Mouse (Mus musculus) kidney, postnatal 36 days (tissue): ENCODE measurements around the gene Proca1.
"Not testable (repeated sequence)": the region's sequence is repeated elsewhere in the genome, so short reads cannot be mapped to it uniquely, and the experiment has no call there.

Experiments
- DNase-seq, 2 experiments: peaks; one replicate each; pipeline ENCODE4 v3.0.0; 2021 to 2022; ENCODE audit warnings: mixed read lengths in 2 of 2

The Proca1 gene

DNA sequence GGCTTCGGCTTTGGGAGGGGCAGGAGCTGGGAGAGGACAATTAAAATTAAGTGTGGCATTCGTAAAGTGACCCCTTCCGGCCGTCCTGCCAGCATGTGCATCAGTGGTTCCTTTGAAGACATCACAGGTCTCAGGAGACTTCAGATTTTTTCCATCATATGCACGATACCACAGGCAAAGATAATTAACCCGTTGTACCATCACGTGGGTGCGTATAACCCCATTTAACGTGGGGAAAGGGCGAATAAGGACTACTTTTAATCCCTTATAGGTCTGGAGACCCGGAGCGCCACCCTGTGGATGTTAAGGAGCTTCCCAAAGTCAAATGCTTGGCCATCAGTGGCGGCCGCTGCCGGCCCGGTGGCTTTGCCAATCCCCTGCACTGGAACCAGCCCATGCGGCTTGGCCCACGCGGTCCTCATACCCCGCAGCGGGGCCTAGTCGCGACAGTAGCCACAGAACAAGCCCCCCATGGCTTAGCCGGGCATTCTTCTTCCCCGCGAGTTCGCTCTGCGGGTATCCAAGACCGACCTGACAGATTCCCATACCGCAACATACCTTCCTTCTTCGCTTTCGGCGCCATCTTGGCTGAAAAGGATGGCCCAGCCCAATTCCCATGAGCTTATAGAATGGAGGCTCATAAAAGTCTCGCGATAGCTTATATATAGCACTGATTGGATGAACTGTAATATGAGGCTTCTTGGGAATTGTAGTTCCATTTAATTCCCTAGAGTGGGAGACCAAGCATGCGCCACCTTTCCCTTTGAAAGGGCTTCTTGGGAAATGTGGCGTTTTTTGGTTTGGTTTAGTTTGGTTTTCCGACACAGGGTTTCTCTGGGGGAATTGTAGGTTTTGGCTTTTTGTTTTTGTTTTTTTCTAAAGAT lies 10.0 kb upstream of the Proca1 start, which contains the start of gene Rpl23a:
TSS of gene Rpl23a (minus strand) at position 624 of the 884 bp plus-strand sequence.
- peak; percentile 78 to 91 for DNase-seq

DNA sequence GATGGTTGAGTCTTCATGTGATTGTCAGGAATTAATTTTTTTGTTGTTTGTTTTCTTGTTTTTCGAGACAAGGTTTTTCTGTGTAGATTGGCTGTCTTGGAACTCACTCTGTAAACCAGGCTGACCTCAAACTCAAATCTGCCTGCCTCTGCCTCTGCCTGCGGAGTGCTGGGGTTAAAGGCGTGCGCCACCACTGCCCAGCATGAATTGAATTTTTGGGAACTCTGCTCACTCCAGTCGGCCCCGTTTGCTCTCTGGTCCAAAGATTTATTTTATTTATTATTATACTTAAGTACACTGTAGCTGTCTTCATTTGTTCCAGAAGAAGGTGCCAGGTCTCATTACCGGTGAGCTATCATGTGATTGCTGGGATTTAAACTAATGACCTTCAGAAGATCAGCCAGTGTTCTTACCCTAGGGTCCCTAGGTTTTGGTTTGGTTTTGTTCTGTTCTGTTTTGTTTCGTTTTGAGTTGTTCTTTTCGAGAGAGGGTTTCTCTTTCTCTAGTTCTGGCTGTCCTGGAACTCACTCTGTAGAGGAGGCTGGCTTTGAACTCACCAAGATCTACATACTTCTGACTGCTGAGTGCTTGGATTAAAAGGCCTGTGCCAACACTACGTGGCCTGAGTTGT lies 9.2 kb upstream of the Proca1 start:
- no peak for DNase-seq

DNA sequence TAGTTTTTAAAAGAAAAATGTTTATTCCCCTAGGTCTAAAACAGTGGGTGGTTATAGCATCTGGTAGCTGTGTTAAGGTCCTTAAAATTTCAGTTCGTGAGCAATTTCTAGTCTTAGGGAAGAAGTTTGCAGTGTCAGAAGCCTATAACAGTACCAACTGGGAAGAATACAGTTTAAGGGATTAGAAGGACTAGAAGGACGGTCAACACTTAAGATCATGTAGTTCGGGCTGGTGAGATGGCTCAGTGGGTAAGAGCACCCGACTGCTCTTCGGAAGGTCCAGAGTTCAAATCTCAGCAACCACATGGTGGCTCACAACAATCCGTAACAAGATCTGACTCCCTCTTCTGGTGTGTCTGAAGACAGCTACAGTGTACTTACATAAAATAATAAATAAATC lies 8.5 kb upstream of the Proca1 start:
- not testable (repeated sequence) for DNase-seq

DNA sequence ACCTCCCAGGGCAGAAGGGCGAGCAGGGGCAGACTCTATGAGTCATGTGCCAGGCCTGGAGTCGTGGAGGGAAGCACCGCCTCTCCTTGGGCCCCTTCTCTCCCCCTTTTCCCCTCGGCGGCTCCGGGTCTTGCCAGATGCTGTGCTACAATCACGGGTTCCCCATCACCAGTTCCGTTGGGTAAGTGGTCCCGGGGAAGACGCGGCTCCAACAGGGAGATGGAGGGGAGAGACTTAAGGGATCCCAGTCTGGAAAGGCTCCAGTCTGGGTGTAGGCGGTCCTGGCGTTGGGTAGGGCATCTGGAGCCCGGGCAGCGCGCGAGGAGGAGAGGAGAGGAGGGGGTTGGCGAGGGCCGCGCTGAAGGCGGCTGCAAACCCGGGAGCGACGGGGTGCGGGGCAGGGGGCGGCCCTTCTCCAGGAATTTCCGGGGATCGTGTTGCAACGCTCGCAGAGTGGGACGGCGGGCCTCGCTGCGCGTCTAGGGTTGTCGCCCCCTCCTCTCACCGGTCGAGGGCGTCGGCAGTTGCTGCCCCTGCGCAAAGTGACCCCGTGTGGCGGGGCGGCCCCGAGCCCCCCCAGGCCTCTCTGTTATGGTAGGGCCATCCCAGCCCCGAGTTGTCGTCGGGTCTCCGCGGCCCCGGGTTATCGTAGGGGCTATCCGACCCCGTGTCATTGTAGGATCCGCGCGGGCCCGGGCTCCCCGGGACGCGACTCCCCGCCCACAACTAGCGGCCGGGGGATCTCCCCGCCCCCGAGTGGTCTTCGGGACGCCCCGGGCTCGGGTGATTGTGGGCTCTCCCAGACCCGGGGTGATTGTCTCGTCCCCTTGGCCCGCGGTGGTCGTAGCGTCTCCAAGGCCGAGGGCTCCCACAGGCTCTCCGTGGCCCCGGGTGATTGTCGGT lies 4.6 kb upstream of the Proca1 start, which contains the start of gene Rab34:
TSS of gene Rab34 (plus strand) at position 100 of the 903 bp plus-strand sequence.
- peak; percentile 78 to 86 for DNase-seq

DNA sequence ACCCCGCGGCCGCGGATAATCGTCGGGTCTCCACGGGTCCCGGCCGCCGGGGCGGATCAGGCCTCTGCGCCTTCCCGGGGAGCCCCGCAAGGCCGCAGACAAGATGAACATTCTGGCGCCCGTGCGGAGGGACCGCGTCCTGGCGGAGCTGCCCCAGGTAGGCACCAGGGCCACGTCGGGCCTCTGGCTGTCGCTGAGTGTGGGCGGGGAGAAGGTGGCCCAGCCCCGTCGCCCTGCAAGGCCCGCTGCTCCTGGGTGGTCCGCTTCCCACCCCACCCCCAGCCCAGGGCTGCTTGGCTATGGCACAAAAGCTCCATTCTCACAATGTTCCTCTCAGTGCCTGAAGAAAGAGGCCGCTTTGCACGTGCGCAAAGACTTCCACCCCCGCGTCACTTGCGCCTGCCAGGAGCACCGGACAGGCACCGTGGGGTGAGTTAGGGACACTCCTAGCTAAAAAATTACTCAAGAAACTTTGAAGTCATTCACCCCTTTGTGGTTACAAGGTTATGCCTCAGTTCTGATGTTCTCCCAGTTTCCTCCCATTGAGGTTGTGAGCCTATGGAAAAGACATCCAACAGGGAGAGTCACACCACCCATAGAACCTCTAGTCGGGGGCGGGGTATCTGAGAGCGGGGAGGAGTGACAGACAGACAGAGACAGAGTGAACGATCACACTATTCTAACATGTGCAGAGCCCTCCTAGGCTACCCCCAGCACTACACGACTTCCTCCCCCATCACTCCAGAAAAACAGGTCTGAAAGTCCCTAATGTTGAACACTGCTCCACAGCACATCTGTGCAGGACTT lies 3.8 kb upstream of the Proca1 start:
- peak; percentile 75 to 84 for DNase-seq

DNA sequence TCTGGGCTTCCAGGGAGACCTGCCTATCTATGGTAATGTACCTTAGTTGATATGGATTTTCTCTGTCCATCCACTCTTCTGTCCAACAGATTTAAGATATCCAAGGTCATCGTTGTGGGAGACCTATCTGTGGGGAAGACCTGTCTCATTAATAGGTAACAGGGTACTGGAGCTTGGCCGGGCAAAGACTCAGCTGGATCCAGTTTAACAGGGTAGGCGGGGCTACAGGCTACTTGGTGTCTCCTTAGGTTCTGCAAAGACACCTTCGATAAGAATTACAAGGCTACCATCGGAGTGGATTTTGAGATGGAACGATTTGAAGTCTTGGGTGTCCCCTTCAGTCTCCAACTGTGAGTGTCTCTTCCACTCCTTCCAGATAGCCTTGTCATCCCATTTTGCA lies 3.2 kb upstream of the Proca1 start:
- DNase-seq, result peak; percentile 82 to 90

DNA sequence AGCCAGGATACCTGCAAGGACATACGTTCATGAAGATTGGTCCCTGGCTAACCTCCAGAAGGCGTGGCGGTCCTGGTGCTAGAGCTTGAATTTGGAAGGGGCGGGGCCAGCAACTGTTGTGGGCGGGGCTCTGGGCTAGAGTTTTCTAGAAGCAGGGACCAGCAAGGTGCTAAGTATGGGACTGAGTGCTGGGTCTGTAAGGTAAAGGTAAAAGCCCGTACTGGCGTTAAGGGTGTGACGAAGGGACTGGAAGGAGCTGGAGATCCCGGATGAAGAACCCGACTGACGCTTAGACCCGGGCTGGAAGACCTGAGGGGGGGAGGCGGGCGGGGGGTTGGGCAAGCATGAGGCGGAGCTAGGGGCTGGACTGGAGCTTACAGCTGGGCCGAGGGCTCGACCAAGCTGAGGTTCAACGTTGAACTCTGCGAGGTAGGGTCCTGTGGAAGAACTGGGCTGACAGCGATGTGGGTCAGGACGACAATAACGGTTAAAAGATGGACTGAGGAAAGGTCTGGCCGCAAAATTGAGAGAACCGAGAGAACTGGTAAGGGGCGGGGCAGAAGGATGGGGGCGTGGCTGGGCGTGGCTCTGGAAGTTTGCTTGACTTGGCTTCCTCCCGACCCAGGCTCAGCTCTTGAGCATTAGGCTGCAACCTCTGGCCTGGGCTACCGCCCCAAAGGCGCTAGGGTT lies 1.4 kb downstream of the Proca1 start:
- peak; percentile 79 to 90 for DNase-seq

DNA sequence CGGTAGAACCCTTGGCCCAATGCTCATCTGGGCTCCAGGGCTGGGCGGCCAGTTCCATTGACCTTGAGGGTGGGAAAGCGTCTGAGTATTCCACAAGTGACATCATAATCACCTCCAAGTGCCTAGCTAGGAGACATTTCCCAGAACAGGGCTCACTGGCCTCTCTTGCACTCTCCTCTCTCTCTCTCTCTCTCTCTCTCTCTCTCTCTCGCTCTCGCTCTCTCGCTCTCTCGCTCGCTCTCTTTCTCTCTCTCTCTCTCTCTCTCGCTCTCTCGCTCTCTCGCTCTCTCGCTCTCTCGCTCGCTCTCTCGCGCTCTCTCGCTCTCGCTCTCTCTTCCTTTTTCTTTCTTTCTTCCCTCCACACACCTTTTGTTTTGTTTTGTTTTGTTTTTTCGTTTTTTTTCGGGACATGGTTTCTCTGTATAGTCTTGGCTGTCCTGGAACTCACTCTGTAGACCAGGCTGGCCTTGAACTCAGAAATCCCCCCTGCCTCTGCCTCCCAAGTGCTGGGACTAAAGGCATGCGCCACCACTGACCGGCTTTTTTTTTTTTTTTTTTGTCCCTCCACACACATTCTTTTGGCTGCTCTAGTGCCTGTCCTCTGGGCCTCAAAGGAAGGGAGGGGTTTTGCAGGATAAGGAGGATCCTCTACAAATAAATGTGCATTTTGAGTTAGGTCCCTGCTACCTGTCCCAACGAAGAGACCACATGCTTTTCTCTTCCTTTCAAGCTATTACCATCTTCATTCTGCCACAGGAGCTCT lies 2.1 kb downstream of the Proca1 start:
- DNase-seq, result no peak

DNA sequence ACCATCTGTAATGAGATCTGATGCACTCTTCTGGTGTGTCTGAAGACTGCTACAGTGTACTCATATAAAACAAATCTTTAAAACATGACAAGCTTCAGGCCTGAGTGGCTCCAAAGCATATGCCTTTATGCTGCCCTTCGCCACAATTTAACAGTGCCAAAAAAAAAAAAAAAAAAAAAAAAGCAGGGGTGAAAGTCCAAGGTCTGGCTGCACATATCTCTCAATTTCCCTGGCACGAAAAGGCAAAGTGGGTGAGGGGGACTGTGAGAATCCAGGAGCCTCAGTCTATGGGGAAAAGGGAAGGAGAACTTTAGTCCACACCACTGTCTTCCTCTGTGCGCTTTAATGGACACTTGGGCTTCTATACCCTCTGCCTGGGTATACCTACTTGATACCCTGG lies 9.2 kb downstream of the Proca1 start:
- DNase-seq, result peak; percentile 38 to 40

DNA sequence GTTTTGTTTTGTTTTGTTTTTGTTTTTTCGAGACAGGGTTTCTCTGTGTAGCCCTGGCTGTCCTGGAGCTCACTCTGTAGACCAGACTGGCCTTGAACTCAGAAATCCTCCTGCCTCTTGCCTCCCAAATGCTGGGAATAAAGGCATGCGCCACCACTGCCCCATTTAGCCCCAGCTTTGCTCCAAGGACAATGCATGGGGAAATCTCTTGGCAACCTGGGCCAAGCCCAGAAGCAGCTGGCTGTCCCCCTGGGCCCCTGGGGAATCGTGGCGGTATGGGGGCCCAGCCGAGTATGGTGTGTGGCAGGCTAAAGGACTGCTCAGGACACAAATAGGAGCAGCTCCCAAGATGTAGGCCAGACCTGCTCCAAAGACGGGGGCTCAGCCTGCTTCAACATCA lies 11.1 kb downstream of the Proca1 start:
- no peak for DNase-seq

DNA sequence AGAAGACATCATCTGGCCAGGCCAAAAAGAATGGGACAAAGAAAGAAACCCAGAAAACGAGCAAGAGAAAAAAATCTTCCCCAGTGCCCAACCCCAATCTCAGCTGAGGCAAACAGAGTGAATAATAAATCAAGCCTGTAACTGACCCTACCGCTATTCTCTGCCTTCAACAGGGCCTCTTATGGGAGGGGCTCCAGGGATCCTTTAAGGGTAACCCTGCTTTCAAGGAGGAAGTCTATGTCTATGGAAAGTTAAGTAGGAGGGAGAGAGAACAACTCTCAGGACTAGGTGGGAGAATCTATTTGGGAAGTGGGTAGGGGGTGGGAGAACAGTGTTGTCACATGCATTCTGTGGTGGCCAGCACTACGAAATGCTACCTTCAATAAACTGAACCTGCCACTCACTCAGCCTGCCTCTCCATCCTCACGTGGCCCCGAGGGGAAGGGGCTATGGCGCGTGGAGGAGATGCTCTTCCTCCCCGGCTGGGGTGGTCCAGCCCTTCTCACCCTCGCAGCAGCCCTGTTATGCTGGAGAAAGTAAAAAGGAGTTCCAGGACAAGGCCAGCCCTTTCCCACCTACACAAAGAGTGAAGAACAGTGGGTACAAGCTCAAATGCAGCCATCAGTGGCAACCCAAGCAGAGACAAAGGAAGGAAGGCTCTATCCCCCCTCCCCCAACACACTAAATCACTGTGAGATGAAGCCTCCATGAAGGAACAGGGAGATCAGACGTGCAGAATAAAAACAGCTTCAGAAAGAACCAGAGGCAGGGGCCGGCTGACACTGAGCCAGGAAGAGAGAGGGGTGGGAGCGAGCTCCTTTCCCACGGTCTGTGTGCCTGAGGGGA lies 12.4 kb downstream of the Proca1 start:
- DNase-seq, result no peak

DNA sequence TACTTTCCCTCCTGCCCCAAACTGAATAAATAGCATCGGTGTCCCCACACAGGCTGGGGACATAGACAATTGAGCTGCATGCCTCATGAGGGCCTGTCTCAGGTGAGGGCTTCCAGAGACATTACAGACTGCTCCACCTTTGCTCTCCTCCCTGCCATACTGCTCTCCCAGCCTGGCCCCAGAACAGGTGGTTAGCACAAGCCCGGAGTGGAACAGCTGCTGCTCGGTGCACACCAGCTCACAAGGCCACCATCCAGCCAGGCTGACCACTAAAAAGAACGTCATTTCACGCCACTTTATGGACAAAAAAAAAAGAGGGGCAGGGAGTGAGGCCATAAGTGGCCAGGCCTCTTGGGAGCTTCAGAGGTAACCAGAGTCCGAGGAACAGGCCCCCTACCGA lies 14.0 kb downstream of the Proca1 start:
- DNase-seq, result no peak

DNA sequence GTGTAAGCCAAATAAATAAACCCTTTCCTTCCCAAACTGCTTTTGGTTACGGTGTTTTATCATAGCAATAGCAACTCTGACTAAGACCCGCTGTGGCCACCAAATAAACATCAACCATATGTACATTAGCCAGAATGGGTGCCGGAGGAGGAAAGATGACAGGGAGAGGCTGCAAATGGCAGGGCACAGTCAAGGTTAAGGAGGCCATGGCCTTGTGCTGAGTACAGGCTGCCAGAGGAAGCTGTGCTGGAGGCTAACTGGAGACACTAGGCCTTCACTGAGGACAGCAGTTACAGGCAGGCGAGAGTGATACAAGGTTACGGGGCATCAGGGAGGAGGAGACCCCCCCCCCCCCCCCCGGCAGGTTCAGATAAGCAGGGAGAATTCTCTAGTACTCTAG lies 16.7 kb downstream of the Proca1 start:
- DNase-seq, result peak in 1 of 2 experiments; percentile 25

DNA sequence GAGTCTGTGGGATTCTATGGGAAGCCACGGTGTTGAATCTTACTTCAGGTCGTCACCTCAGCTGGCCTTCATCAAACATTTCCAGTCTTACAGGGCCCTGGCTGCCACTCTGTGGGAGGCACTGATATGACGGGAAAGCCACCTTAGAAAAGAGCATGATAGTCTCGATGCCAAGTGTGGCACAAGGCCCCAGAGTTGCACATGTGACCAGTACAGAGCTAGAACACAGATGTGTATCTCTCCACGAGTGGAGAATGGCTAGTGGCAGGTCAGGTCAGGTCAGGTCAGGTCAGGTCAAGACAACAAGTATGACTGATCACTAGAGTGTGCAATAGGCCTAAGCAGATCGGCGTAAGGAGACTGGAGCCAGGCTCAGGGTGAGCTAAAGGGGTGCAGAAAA lies 17.4 kb downstream of the Proca1 start:
- no peak for DNase-seq

DNA sequence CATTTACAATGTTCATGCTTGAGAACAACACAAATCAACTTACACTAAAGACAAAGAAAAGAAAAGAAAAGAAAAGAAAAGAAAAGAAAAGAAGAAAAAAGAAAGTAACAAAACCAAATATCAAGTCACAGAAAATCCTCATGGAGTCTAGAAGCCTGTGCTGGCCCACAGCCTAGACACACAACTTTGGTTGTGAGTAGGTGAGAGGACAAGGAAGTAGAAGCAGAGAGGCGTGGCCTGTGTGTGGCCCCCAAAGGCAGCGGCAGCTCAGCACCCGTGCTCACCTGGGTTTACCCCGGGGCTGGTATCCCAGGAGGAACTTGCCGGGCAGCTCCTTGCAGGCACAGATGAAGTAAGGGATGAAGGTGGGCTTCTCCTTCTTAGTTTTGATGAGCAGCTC lies 18.3 kb downstream of the Proca1 start:
- no peak for DNase-seq

DNA sequence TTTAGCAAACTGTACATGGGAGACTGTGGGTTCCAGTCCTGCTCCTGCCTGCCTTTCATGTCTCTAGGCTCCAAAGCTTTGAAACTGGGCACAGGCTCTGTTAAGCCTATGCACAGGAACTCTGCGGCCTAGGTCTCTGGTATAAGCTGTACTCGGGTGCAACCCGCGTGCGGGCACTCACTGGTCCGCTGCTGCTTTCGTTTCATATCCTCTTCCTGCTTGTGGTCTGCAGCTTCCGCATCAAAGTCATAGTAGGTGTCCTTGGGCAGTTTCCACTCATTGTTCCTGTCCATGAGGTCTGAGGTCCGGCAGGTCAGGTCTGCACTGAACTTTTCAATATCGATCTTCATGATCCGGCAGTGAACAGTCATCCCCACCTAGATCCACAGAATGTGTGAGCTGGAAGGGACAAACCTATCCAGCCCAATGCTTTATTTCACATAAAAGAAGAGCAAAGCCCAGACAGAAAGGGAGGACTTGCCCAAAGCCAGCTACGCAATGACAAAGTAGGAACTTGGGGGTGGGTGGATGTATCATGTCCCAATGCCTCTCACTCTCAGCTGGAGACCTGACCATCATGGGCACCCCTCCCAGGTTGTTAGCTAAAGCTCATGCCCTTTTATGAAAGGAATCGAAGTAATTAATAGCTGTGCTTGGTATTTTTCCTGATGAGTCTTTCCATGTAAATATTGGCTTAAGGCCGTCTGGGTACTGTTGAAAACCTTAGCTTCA lies 20.1 kb downstream of the Proca1 start:
- no peak for DNase-seq

DNA sequence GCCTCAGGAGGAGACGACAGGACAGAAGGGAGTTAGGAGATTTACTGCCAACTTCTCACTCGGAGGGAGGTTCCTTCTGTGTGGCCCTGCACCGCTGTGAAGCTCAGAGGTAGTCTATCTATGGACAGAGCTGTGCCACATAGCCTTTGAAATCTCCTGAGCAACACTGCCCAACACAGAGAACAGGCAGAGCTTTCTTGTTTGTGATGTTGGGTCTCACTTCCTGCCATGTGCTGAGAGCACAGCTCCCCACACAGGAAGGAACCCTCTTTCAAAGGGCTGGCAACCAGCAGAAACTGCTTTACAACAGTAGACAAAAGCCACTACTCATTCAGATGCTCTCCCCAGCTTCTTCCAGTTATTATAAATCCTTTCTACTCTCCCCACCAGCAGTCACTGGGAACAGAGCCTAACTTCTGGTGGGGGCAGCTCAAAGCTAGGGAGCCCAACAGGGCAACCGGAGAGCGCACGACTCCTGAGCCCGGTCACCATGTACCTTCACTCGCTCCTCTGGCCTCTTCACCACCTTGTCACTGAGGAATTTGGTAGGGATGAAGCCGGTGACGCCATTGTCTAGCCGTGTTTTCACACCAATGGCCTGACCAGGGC lies 22.6 kb downstream of the Proca1 start:
- DNase-seq, result no peak

DNA sequence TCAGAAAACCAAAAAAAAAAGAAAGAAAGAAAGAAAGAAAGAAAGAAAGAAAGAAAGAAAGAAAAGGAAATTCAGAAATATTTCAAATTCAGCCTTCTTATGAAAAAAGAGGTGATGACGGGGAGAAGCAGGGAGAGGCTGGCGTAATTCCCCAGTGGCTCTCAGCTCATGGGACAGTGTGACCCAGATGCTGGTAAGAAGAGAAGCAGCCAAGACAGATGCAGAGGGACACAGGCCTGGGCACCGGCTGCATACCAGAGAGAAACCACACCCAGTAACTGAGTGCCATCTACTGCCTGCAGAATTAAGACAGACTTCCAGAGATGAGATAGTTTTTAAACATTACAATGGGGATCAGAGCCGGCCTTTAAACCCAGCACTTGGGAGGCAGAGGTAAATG lies 30.4 kb downstream of the Proca1 start:
- no peak for DNase-seq

DNA sequence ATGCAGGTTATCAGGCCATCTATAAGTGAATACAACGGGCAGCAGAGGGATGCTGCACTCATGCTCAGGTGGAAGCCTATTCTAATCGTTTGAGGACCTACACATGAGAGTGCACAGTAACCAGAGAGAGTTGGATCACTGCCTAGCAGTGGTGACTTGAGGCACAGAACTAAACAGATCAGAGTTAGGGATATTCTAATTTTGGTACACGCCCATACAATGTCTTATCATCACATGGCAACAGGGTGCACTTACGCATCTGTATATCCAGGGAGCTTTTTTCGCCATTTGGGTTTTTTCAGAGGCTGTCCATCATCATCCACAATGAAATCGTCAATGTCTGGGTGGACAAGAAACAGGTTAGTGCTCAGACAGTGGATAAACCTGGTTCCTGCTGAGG lies 38.3 kb downstream of the Proca1 start:
- no peak for DNase-seq
